Mouse (Mus musculus): ENCODE results near the gene Tpx2. TPM values are rescaled to one million over a fixed set of nuclear protein-coding genes. Genes with fewer than 3 reads are reported as not detected.

The Tpx2 gene
- polyA plus RNA-seq, 1 experiment from 2014 or later = 17.7 TPM

GRCm38 (mm10) chr2:152859501-152859900, 11.7 kb downstream of the Tpx2 start:
- no peaks in the 10 kb centered on the region for H3K4me1 ChIP-seq (replicated peaks; ENCODE audit: control insufficient read depth, insufficient read depth)
- H3K4me3 ChIP-seq (ENCODE audit: low read depth, low read length) = no peak overlapping the region
- no peaks in the 10 kb centered on the region; the same call in 1 of the 2 replicates for H3K36me3 ChIP-seq (ENCODE audit: control insufficient read depth, insufficient read depth, low read length)
- H3K9me3 ChIP-seq (ENCODE audit: control insufficient read depth, low read length) = no peaks in the 10 kb centered on the region
- no peak for TF ChIP-seq CTCF (IDR thresholded peaks at IDR 0.05; ENCODE audit: low read depth)
- no peak for TF ChIP-seq EP300 (optimal IDR thresholded peaks at IDR 0.05)
- no peak for ATAC-seq (ENCODE audit: low FRiP score, low TSS enrichment)
- no peak for DNase-seq (ENCODE audit: low spot score)
- H3K27ac ChIP-seq (replicated peaks) = no peak overlapping the region
- 81% methylated on average over 3 of the region's 3 CpGs for WGBS
- H3K4me2 ChIP-seq (replicated peaks; ENCODE audit: low read depth) = no peak overlapping the region
- no peaks in the 10 kb centered on the region for H3K27me3 ChIP-seq (ENCODE audit: control insufficient read depth, insufficient read depth, low read length)
- no peak overlapping the region for H3K9ac ChIP-seq (ENCODE audit: low read length)

- no peaks in the 10 kb centered on the region for H3K4me1 ChIP-seq (replicated peaks; ENCODE audit: control insufficient read depth, insufficient read depth)
These were observed 14.1 kb downstream of the Tpx2 start for GRCm38 (mm10) chr2:152861891-152862290.

GRCm38 (mm10) chr2:152862638-152863037, 14.9 kb downstream of the Tpx2 start:
- H3K4me1 ChIP-seq (replicated peaks; ENCODE audit: control insufficient read depth, insufficient read depth) = no peaks in the 10 kb centered on the region
- H3K9ac ChIP-seq (ENCODE audit: low read length) = no peak overlapping the region
- no peaks in the 10 kb centered on the region for H3K9me3 ChIP-seq (ENCODE audit: control insufficient read depth, low read length)
- no peak overlapping the region for H3K4me3 ChIP-seq (ENCODE audit: low read depth, low read length)
- WGBS = 87% methylated on average over 3 of the region's 3 CpGs
- ATAC-seq (ENCODE audit: low FRiP score, low TSS enrichment) = no peak
- TF ChIP-seq EP300 (optimal IDR thresholded peaks at IDR 0.05) (no peak), CTCF (IDR thresholded peaks at IDR 0.05; ENCODE audit: low read depth) (no peak)
- no peaks in the 10 kb centered on the region; the same call in 1 of the 2 replicates for H3K36me3 ChIP-seq (ENCODE audit: control insufficient read depth, insufficient read depth, low read length)
- no peak overlapping the region for H3K4me2 ChIP-seq (replicated peaks; ENCODE audit: low read depth)
- no peak for DNase-seq (ENCODE audit: low spot score)
- H3K27ac ChIP-seq (replicated peaks) = no peak overlapping the region
- H3K27me3 ChIP-seq (ENCODE audit: control insufficient read depth, insufficient read depth, low read length) = no peaks in the 10 kb centered on the region

More at GRCm38 (mm10) chr2:152861891-152862290, 14.1 kb downstream of the Tpx2 start:
- no peaks in the 10 kb centered on the region for H3K27me3 ChIP-seq (ENCODE audit: control insufficient read depth, insufficient read depth, low read length)
- no peak overlapping the region for H3K4me3 ChIP-seq (ENCODE audit: low read depth, low read length)
- H3K36me3 ChIP-seq (ENCODE audit: control insufficient read depth, insufficient read depth, low read length) = no peaks in the 10 kb centered on the region; the same call in 1 of the 2 replicates
- H3K9me3 ChIP-seq (ENCODE audit: control insufficient read depth, low read length) = no peaks in the 10 kb centered on the region
- H3K27ac ChIP-seq (replicated peaks) = no peak overlapping the region
- H3K4me2 ChIP-seq (replicated peaks; ENCODE audit: low read depth) = no peak overlapping the region
- no peak for ATAC-seq (ENCODE audit: low FRiP score, low TSS enrichment)
- WGBS = 89% methylated on average over 1 of the region's 1 CpGs
- DNase-seq (ENCODE audit: low spot score) = no peak
- no peak overlapping the region for H3K9ac ChIP-seq (ENCODE audit: low read length)
- TF ChIP-seq EP300 (optimal IDR thresholded peaks at IDR 0.05) (no peak), CTCF (IDR thresholded peaks at IDR 0.05; ENCODE audit: low read depth) (no peak)

GRCm38 (mm10) chr2:152863346-152863745, 15.6 kb downstream of the Tpx2 start:
- 91% methylated on average over 6 of the region's 6 CpGs for WGBS
- Histone ChIP-seq H3K9me3 (ENCODE audit: control insufficient read depth, low read length) (no peaks in the 10 kb centered on the region), H3K27ac (replicated peaks) (no peak overlapping the region), H3K4me3 (ENCODE audit: low read depth, low read length) (no peak overlapping the region), H3K4me2 (replicated peaks; ENCODE audit: low read depth) (no peak overlapping the region), H3K27me3 (ENCODE audit: control insufficient read depth, insufficient read depth, low read length) (no peaks in the 10 kb centered on the region), H3K4me1 (replicated peaks; ENCODE audit: control insufficient read depth, insufficient read depth) (no peaks in the 10 kb centered on the region), H3K36me3 (ENCODE audit: control insufficient read depth, insufficient read depth, low read length) (no peaks in the 10 kb centered on the region; the same call in 1 of the 2 replicates), H3K9ac (ENCODE audit: low read length) (no peak overlapping the region)
- TF ChIP-seq EP300 (optimal IDR thresholded peaks at IDR 0.05) (no peak), CTCF (IDR thresholded peaks at IDR 0.05; ENCODE audit: low read depth) (no peak)
- DNase-seq (ENCODE audit: low spot score) (no peak), ATAC-seq (ENCODE audit: low FRiP score, low TSS enrichment) (no peak)

GRCm38 (mm10) chr2:152878239-152878638, 30.5 kb downstream of the Tpx2 start:
- Histone ChIP-seq H3K9ac (ENCODE audit: low read length) (no peak overlapping the region), H3K4me3 (ENCODE audit: low read depth, low read length) (no peak overlapping the region), H3K9me3 (ENCODE audit: control insufficient read depth, low read length) (no peaks in the 10 kb centered on the region), H3K4me2 (replicated peaks; ENCODE audit: low read depth) (no peak overlapping the region), H3K27ac (replicated peaks) (no peak overlapping the region), H3K4me1 (replicated peaks; ENCODE audit: control insufficient read depth, insufficient read depth) (no peaks in the 10 kb centered on the region), H3K36me3 (ENCODE audit: control insufficient read depth, insufficient read depth, low read length) (peaks cover 11% of the 10 kb centered on the region), H3K27me3 (ENCODE audit: control insufficient read depth, insufficient read depth, low read length) (no peaks in the 10 kb centered on the region)
- DNase-seq (ENCODE audit: low spot score) (no peak), ATAC-seq (ENCODE audit: low FRiP score, low TSS enrichment) (no peak)
- whole genome bisulfite sequencing = 90% methylated on average over 3 of the region's 3 CpGs
- TF ChIP-seq CTCF (IDR thresholded peaks at IDR 0.05; ENCODE audit: low read depth) (no peak), EP300 (optimal IDR thresholded peaks at IDR 0.05) (no peak)

- DNase-seq (ENCODE audit: low spot score) (no peak), ATAC-seq (ENCODE audit: low FRiP score, low TSS enrichment) (no peak)
- 88% methylated on average over 13 of the region's 13 CpGs for WGBS
- peaks cover 11% of the 10 kb centered on the region; the same call in 1 of the 2 replicates for H3K36me3 ChIP-seq (ENCODE audit: control insufficient read depth, insufficient read depth, low read length)
- TF ChIP-seq CTCF (IDR thresholded peaks at IDR 0.05; ENCODE audit: low read depth) = no peak
- no peak for TF ChIP-seq EP300 (optimal IDR thresholded peaks at IDR 0.05)
- no peak overlapping the region for H3K27ac ChIP-seq (replicated peaks)
- no peak overlapping the region for H3K4me3 ChIP-seq (ENCODE audit: low read depth, low read length)
- H3K4me2 ChIP-seq (replicated peaks; ENCODE audit: low read depth) = no peak overlapping the region
- no peaks in the 10 kb centered on the region for H3K9me3 ChIP-seq (ENCODE audit: control insufficient read depth, low read length)
- H3K4me1 ChIP-seq (replicated peaks; ENCODE audit: control insufficient read depth, insufficient read depth) = no peaks in the 10 kb centered on the region
- no peaks in the 10 kb centered on the region for H3K27me3 ChIP-seq (ENCODE audit: control insufficient read depth, insufficient read depth, low read length)
- H3K9ac ChIP-seq (ENCODE audit: low read length) = no peak overlapping the region
These were observed 33.1 kb downstream of the Tpx2 start for GRCm38 (mm10) chr2:152880898-152881297.
